Mouse (Mus musculus) forebrain, embryonic 13.5 days (tissue): ENCODE data around the gene Olfr655. TPM values are rescaled to one million over a fixed set of nuclear protein-coding genes. Genes with fewer than 3 reads are reported as not detected.

ENCODE experiments used
- ATAC-seq: fragments of 200-750 bp; cut with Nextera tagmentation; 2 replicates; pipeline ENCODE4 v1.8.0; 2017
- H3K27ac ChIP-seq: fragments of 300-500 bp; sonication (generic); 2 replicates; pipeline ENCODE4 v1.5.1; 2015; ENCODE audit warnings: inconsistent platforms, mild to moderate bottlenecking, moderate library complexity
- H3K27me3 ChIP-seq: fragments of 300-500 bp; sonication (generic); 2 replicates; pipeline ENCODE4 v1.6.1; 2015; ENCODE audit warnings: mild to moderate bottlenecking, inconsistent platforms
- H3K36me3 ChIP-seq: fragments of 300-500 bp; sonication (generic); 2 replicates; pipeline ENCODE4 v1.6.1; 2015; ENCODE audit warnings: mild to moderate bottlenecking, inconsistent platforms; ENCODE audit not compliant: poor library complexity, severe bottlenecking
- H3K4me1 ChIP-seq: fragments of 300-500 bp; sonication (generic); 2 replicates; pipeline ENCODE4 v1.6.1; 2015; ENCODE audit warnings: inconsistent platforms
- H3K4me2 ChIP-seq: fragments of 300-500 bp; sonication (generic); 2 replicates; pipeline ENCODE4 v1.6.1; 2015; ENCODE audit warnings: inconsistent platforms, mild to moderate bottlenecking, moderate library complexity
- H3K4me3 ChIP-seq: fragments of 300-500 bp; sonication (generic); 2 replicates; pipeline ENCODE4 v1.5.1; 2015; ENCODE audit warnings: mild to moderate bottlenecking, inconsistent platforms
- H3K9ac ChIP-seq: fragments of 300-500 bp; sonication (generic); 2 replicates; pipeline ENCODE4 v1.6.1; 2015; ENCODE audit warnings: mild to moderate bottlenecking, inconsistent platforms
- H3K9me3 ChIP-seq: fragments of 300-500 bp; sonication (generic); replicated peaks from 2 replicates; pipeline ENCODE4 v1.6.1; 2016; ENCODE audit warnings: inconsistent platforms
- WGBS: fragments of 180-500 bp; shearing (Covaris S2); methylation state at CpG from one replicate; pipeline ENCODE4 v1.1.7; 2015; 5-methylcytosine and 5-hydroxymethylcytosine counted together
- polyA plus RNA-seq: library from polyadenylated mRNA; unstranded; fragments of >200 nt; fragmentation: Nextera tagmentation; extraction: Ambion mirVana; gene quantifications from 2 replicates; pipeline ENCODE4 v1.2.1, GENCODE M21; 2015

Gene Olfr655
- polyA plus RNA-seq, 1 experiment from 2014 or later = not detected

DNA sequence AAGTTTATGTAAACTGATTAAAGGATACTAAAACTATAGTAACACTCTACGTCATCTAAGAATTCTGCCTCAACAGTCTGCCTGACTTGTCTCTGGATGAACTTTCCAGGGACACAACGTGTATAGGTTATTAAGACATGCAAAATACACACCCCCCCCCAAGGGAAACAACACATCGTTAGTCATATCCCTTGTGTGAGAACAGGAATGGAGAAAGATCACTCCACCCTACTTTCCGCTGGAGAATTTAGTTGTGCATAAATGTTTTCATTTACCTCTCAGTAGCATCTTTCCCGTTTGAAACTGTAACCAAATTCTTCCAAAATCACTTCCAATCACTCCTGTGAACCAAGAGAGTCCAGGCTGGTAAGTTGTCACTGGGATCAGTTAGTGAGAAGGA lies 51.7 kb downstream of the Olfr655 start, which contains the start of gene Olfr651:
Gene Olfr651, plus strand, starts transcription at position 301 of the 400 bp plus-strand sequence.
- no peak for ATAC-seq
- Histone ChIP-seq H3K9ac (no peak within 1 kb of the TSS), H3K36me3 (no peaks in the 10 kb centered on the region), H3K9me3 (no peaks in the 10 kb centered on the region), H3K27ac (no peak within 1 kb of the TSS), H3K4me2 (no peak within 1 kb of the TSS), H3K27me3 (no peaks in the 10 kb centered on the region), H3K4me3 (no peak within 1 kb of the TSS), H3K4me1 (no peaks in the 10 kb centered on the region)
- WGBS = 70% methylated on average over 5 of the region's 5 CpGs

Other genes starting within 250 kb of the Olfr655 start
- 0.71 and 0.77 TPM in 2 replicates for gene Trim12c, start 248.4 kb downstream of the Olfr655 start, polyA plus RNA-seq
- gene Trim30b, start 231.9 kb downstream of the Olfr655 start, polyA plus RNA-seq = not detected in 2 replicates
- gene Trim30c, start 200.9 kb downstream of the Olfr655 start, polyA plus RNA-seq = not detected in 2 replicates
- 0.45 and 0.78 TPM in 2 replicates for gene Trim30a, start 136.6 kb downstream of the Olfr655 start, polyA plus RNA-seq
- gene Trim30d, start 93.9 kb downstream of the Olfr655 start, polyA plus RNA-seq = 0.09 TPM in 1 of 2 replicates, not detected in the other
- not detected in 2 replicates for gene Olfr651, start 51.6 kb downstream of the Olfr655 start, polyA plus RNA-seq
- 0.03 TPM in 1 of 2 replicates, not detected in the other for gene Olfr652, start 40.9 kb downstream of the Olfr655 start, polyA plus RNA-seq
- gene Olfr653, start 24.5 kb downstream of the Olfr655 start, polyA plus RNA-seq = not detected in 2 replicates
- not detected in 2 replicates for gene Olfr654, start 14.8 kb downstream of the Olfr655 start, polyA plus RNA-seq
- not detected in 2 replicates for gene Olfr656, start 12.2 kb upstream of the Olfr655 start, polyA plus RNA-seq
- gene Olfr657, start 23.0 kb upstream of the Olfr655 start, polyA plus RNA-seq = not detected in 2 replicates
- gene Olfr658, start 45.5 kb upstream of the Olfr655 start, polyA plus RNA-seq = 0.06 and 0.10 TPM in 2 replicates
- gene Olfr659, start 65.0 kb upstream of the Olfr655 start, polyA plus RNA-seq = not detected in 2 replicates
- not detected in 2 replicates for gene Olfr661, start 84.7 kb upstream of the Olfr655 start, polyA plus RNA-seq
- not detected in 2 replicates for gene Usp17le, start 175.7 kb upstream of the Olfr655 start, polyA plus RNA-seq
- not detected in 2 replicates for gene Usp17lb, start 240.8 kb upstream of the Olfr655 start, polyA plus RNA-seq